Mouse (Mus musculus) E14TG2a.4 (cell line): ENCODE results near the gene Gm21767.
"Not testable (repeated sequence)": the region's sequence is repeated elsewhere in the genome, so short reads cannot be mapped to it uniquely, and the experiment has no call there.

Experiments used
- H3K27me3 ChIP-seq: 2 replicates; pipeline ENCODE4 v1.6.1; 2014; ENCODE audit warnings: low read length, control low read depth; ENCODE audit not compliant: insufficient read depth
- H3K36me3 ChIP-seq: 2 replicates; pipeline ENCODE4 v1.6.1; 2014; ENCODE audit warnings: low read length, control low read depth; ENCODE audit not compliant: insufficient read depth
- H3K4me1 ChIP-seq: replicated peaks from 2 replicates; pipeline ENCODE4 v1.6.1; 2014; ENCODE audit warnings: low read depth, low read length, control low read depth
- H3K4me3 ChIP-seq: replicated peaks from 2 replicates; pipeline ENCODE4 v1.5.1; 2014; ENCODE audit warnings: mild to moderate bottlenecking, low read length
- H3K9me3 ChIP-seq: 2 replicates; pipeline ENCODE4 v1.6.1; 2014; ENCODE audit warnings: low read length, control low read depth

The Gm21767 gene

DNA sequence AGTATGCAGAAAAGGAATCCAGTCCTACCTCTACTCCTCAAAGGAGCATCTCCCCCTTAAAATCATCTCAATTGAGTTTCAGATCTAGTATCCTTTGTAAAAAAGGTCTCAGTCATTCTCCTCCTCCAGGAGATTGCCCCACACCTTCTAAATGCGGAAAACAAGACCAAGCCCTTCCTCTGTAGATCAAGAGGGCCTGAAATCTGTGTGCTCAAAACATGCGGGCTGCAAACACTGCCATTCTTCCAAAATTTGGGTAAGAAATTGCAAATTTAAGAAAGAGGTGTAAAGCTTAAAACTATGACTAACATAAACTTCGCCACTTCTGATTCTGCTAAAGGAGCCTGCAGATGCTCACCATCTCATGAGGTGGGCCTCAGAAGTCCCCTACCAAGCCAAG, at the start of gene Gm21767:
Gene Gm21767 (plus strand): TSS at position 301 of the 400 bp plus-strand sequence.
- not testable (repeated sequence) for H3K4me1 ChIP-seq, H3K27me3 ChIP-seq, H3K4me3 ChIP-seq, H3K9me3 ChIP-seq, H3K36me3 ChIP-seq
